Mouse (Mus musculus): ENCODE results near the gene Cd59a.

Cd59a gene

DNA sequence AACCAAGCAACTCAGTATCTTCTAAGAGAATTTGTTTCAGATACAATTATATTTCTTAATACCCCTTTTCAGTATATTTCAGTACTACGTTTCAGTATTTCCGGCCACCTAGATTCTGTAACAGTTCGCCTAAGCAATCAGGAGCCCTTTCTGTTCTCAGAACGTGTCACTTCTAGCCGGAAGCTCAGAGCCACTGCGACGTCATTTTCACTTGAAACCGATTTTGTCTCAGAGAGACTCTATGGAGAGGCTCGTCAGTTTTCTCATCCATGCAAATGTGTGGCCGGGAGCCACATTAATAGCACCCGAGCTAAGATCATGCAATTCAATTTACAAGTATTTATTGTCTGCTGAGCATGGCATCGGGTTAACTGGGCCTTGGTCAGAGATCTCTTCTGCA, 48.4 kb downstream of the Cd59a start:
- DNase-seq: no peak

- peak in 1 of 2 experiments; percentile 46 for DNase-seq
Observed at GRCm38 (mm10) chr2:104145983-104146382, 50.4 kb downstream of the Cd59a start.

- peak in 1 of 2 experiments; percentile 39 for DNase-seq
Observed at GRCm38 (mm10) chr2:104147910-104148561, 52.4 kb downstream of the Cd59a start.

DNA sequence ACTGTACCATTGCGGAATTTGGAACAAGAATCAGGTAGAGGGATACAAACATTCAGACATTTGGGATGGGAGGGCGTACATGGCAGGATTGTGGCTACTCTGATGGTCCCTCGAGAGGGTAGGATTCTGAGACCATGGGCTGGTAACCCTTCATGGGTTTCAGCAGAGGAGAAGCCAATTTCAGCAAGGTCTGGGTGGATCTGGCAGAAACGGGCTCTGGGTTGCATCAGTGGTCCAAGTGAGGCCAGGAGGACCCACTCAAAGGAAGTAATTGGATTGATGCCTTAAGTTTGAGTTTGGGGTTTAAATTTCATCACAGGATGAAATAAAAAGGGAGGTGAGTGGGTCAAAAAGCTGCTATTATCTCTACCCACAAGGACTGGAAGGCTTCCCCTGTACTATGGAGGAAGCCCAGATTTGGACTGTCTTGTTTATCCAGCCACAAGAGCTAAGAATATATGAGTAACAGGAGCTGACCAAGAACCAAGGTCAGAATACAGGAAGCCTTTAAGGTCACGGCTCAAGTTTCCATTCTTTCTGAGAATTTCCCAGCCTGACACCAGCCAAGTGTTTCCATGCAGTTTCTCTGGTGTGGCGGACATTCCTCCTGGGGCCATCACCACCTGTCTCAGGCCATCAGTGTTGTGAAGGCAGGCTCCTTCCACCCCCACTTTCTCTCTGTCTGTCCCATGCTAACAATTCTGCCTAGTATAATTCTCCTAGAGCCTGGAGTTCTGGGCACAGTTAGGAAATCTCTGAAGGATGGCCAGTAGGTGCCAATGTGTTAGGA, 55.2 kb downstream of the Cd59a start:
- peak in 1 of 2 experiments; percentile 56 for DNase-seq

- peak; percentile 88 to 95 for DNase-seq
Observed at GRCm38 (mm10) chr2:104153345-104153744, 57.7 kb downstream of the Cd59a start.

DNA sequence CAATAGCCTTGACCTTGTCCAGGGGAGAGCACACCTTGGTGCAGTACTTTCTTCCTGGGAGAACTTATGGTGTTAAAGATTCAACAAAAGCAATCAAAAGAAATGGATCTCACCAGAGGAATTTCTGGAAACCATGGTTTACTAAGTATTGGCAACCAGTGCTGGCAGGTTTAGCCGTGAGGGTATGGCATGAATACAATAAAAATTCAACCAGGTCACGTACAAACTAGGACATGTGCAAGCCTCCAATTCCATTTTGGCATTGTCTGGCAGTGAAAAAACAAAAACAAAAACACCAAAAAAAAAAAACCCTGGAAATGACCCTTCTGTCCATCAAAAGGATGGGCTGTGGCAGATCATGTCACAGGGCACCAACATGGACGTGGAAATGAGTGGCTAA, 58.3 kb downstream of the Cd59a start:
- DNase-seq: peak in 1 of 2 experiments; percentile 35

DNA sequence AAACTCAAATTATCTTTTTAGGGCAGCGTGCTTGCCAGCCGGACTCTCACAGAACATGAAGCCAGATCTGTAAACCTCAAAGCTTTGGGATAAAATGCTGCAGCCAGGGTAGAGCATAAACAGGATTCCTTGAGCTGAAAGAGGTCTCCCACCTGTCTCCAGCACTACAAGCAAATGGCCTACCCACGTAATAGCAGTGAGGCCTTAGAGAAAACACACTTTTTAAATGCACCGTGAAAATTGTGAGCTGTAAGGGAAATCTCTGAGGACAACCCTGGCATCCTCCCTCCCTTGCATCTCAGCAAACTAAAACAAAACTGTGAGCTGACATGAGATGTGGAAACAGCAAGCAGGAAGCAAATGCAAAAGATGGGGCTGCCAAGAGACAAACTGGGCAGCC, 62.2 kb downstream of the Cd59a start:
- no peak for DNase-seq

DNA sequence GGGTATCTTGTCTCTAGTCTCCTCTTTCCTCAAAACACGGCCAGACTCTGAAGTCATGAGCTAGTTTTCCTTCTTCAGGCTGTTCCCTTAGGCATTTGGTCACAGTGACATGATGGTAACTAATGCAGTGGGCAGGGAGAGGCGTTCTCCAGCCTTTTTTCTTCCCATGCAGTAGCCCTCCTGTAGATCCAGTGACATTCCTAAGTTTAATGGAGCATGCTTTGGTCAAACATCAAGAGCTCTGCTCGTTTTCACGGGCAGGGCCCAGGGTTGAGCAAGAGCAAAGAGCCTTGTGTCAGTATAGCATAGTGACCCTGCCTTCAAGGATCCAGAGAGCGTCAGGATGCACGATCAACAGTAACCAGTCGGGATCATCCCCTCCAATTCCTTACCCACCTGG, 67.8 kb downstream of the Cd59a start:
- DNase-seq: no peak

GRCm38 (mm10) chr2:104163978-104164487, 68.4 kb downstream of the Cd59a start:
- no peak for DNase-seq

Measured in cerebellum, postnatal 25 days (tissue).